Mouse (Mus musculus) myocyte (in vitro differentiated cells): ENCODE measurements around the gene Syn3. TPM values are rescaled to one million over a fixed set of nuclear protein-coding genes. Genes with fewer than 3 reads are reported as not detected.

ENCODE experiments used
- H3K27me3 ChIP-seq: one replicate; pipeline ENCODE4 v1.6.1; 2011; ENCODE audit not compliant: control insufficient read depth, insufficient read depth, insufficient read length
- H3K36me3 ChIP-seq: one replicate; pipeline ENCODE4 v1.6.1; 2011; ENCODE audit not compliant: control insufficient read depth, insufficient read depth
- H3K4me2 ChIP-seq: one replicate; pipeline ENCODE4 v1.6.1; 2011; ENCODE audit warnings: low read depth, control low read depth
- H3K4me3 ChIP-seq: one replicate; pipeline ENCODE4 v1.5.1; 2011; ENCODE audit warnings: mild to moderate bottlenecking, control low read depth, moderate library complexity
- H3K79me2 ChIP-seq: one replicate; pipeline ENCODE4 v1.6.1; 2011; ENCODE audit not compliant: control insufficient read depth, insufficient read depth
- H3ac ChIP-seq: one replicate; pipeline ENCODE4 v1.6.1; 2011; ENCODE audit not compliant: control insufficient read depth, insufficient read length
- CEBPB ChIP-seq: IDR thresholded peaks from 2 replicates; pipeline ENCODE4 v1.6.1; 2011; ENCODE audit warnings: mild to moderate bottlenecking, moderate library complexity; ENCODE audit not compliant: poor library complexity, insufficient read depth, severe bottlenecking
- E2F4 ChIP-seq: IDR thresholded peaks from one replicate; pipeline ENCODE4 v1.6.1; 2011; ENCODE audit warnings: mild to moderate bottlenecking, control low read depth, moderate library complexity; ENCODE audit not compliant: insufficient read depth
- MAX ChIP-seq: IDR thresholded peaks from one replicate; pipeline ENCODE4 v1.6.1; 2011; ENCODE audit warnings: low read depth, mild to moderate bottlenecking, control low read depth
- MYOD1 ChIP-seq, 3 experiments: IDR thresholded peaks; one replicate each; pipeline ENCODE4 v1.6.1; 2011; ENCODE audit warnings: control low read depth in 2 of 3, low read depth in 2 of 3, mild to moderate bottlenecking in 2 of 3, moderate library complexity in 1 of 3; ENCODE audit not compliant: insufficient read length in 2 of 3, control insufficient read depth in 1 of 3
- MYOG ChIP-seq, 3 experiments: IDR thresholded peaks; one replicate each; pipeline ENCODE4 v1.6.1; 2011; ENCODE audit warnings: control low read depth in 2 of 3, low read depth in 2 of 3, mild to moderate bottlenecking in 2 of 3; ENCODE audit not compliant: insufficient read length in 2 of 3, control insufficient read depth in 1 of 3, insufficient read depth in 1 of 3
- POLR2A ChIP-seq: IDR thresholded peaks from one replicate; pipeline ENCODE4 v1.6.1; 2011; ENCODE audit warnings: low read depth, mild to moderate bottlenecking, control low read depth, moderate library complexity; ENCODE audit not compliant: insufficient read length
- POLR2AphosphoS2 ChIP-seq: IDR thresholded peaks from one replicate; pipeline ENCODE4 v1.6.1; 2011; ENCODE audit warnings: low read depth, control low read depth; ENCODE audit not compliant: insufficient read length
- REST ChIP-seq: IDR thresholded peaks from one replicate; pipeline ENCODE4 v1.6.1; 2011; ENCODE audit warnings: mild to moderate bottlenecking, control low read depth, moderate library complexity; ENCODE audit not compliant: insufficient read depth, insufficient read length
- SRF ChIP-seq: IDR thresholded peaks from one replicate; pipeline ENCODE4 v1.6.1; 2011; ENCODE audit warnings: low read depth; ENCODE audit not compliant: control insufficient read depth, insufficient read length
- TCF12 ChIP-seq: IDR thresholded peaks from one replicate; pipeline ENCODE4 v1.6.1; 2011; ENCODE audit warnings: mild to moderate bottlenecking, control low read depth; ENCODE audit not compliant: poor library complexity, insufficient read depth, severe bottlenecking
- TCF3 ChIP-seq: IDR thresholded peaks from one replicate; pipeline ENCODE4 v1.6.1; 2011; ENCODE audit warnings: low read depth, control low read depth; ENCODE audit not compliant: insufficient read length
- USF1 ChIP-seq: IDR thresholded peaks from one replicate; pipeline ENCODE4 v1.6.1; 2011; ENCODE audit warnings: low read depth, mild to moderate bottlenecking, control low read depth, moderate library complexity
- polyA plus RNA-seq: library from polyadenylated mRNA; unstranded; fragments of >200 nt; fragmentation: generic; extraction: Trizol; gene quantifications from one replicate; pipeline ENCODE4 v1.2.1, GENCODE M21; 2012; ENCODE audit warnings: missing spikeins

Syn3 gene
- polyA plus RNA-seq, 1 experiment = 0.08 TPM

- Histone ChIP-seq H3K27me3 (peaks cover 23% of the 10 kb centered on the region), H3K36me3 (no peaks in the 10 kb centered on the region), H3ac (no peak overlapping the region), H3K4me2 (no peak overlapping the region), H3K4me3 (no peak overlapping the region), H3K79me2 (no peaks in the 10 kb centered on the region)
- TF ChIP-seq MAX (no peak), TCF3 (no peak), MYOG (IDR thresholded peaks at IDR 0.05; ENCODE audit: control insufficient read depth in 1 of 3, insufficient read depth in 1 of 3, insufficient read length in 2 of 3, low read depth in 2 of 3) (no peak), MYOD1 (IDR thresholded peaks at IDR 0.05; ENCODE audit: control insufficient read depth in 1 of 3, insufficient read length in 2 of 3, low read depth in 2 of 3) (no peak), E2F4 (no peak), POLR2AphosphoS2 (no peak), SRF (no peak), USF1 (no peak), TCF12 (no peak), CEBPB (no peak), POLR2A (no peak), REST (no peak)
These were observed 29.8 kb downstream of the Syn3 start for GRCm38 (mm10) chr10:86468612-86469546.

- Histone ChIP-seq H3K4me2 (no peak overlapping the region), H3K79me2 (no peaks in the 10 kb centered on the region), H3K27me3 (peaks cover 31% of the 10 kb centered on the region), H3K4me3 (no peak overlapping the region), H3ac (no peak overlapping the region), H3K36me3 (no peaks in the 10 kb centered on the region)
- TF ChIP-seq TCF12 = no peak
- TF ChIP-seq SRF = no peak
- TF ChIP-seq CEBPB = no peak
- no peak for TF ChIP-seq MYOG (IDR thresholded peaks at IDR 0.05; ENCODE audit: control insufficient read depth in 1 of 3, insufficient read depth in 1 of 3, insufficient read length in 2 of 3, low read depth in 2 of 3)
- TF ChIP-seq REST = no peak
- TF ChIP-seq TCF3 = no peak
- TF ChIP-seq E2F4 = no peak
- TF ChIP-seq MYOD1 (IDR thresholded peaks at IDR 0.05; ENCODE audit: control insufficient read depth in 1 of 3, insufficient read length in 2 of 3, low read depth in 2 of 3) = no peak
- TF ChIP-seq POLR2A = no peak
- no peak for TF ChIP-seq POLR2AphosphoS2
- no peak for TF ChIP-seq USF1
- TF ChIP-seq MAX = no peak
These were observed 35.0 kb downstream of the Syn3 start for GRCm38 (mm10) chr10:86463538-86464199.

- Histone ChIP-seq H3ac (no peak overlapping the region), H3K36me3 (no peaks in the 10 kb centered on the region), H3K4me2 (no peak overlapping the region), H3K27me3 (peaks cover 22% of the 10 kb centered on the region), H3K79me2 (no peaks in the 10 kb centered on the region), H3K4me3 (no peak overlapping the region)
- TF ChIP-seq TCF12 (no peak), USF1 (no peak), MYOD1 (IDR thresholded peaks at IDR 0.05; ENCODE audit: control insufficient read depth in 1 of 3, insufficient read length in 2 of 3, low read depth in 2 of 3) (no peak), MAX (no peak), POLR2A (no peak), SRF (no peak), MYOG (IDR thresholded peaks at IDR 0.05; ENCODE audit: control insufficient read depth in 1 of 3, insufficient read depth in 1 of 3, insufficient read length in 2 of 3, low read depth in 2 of 3) (no peak), E2F4 (no peak)
These were observed 39.1 kb downstream of the Syn3 start for GRCm38 (mm10) chr10:86459643-86460042.

- peaks cover 23% of the 10 kb centered on the region for H3K27me3 ChIP-seq
- TF ChIP-seq TCF3 = no peak
- no peak for TF ChIP-seq USF1
- TF ChIP-seq POLR2AphosphoS2 = no peak
- no peak for TF ChIP-seq MYOG (IDR thresholded peaks at IDR 0.05; ENCODE audit: control insufficient read depth in 1 of 3, insufficient read depth in 1 of 3, insufficient read length in 2 of 3, low read depth in 2 of 3)
- no peak overlapping the region for H3ac ChIP-seq
- H3K4me2 ChIP-seq = no peak overlapping the region
- no peaks in the 10 kb centered on the region for H3K79me2 ChIP-seq
- H3K36me3 ChIP-seq = no peaks in the 10 kb centered on the region
- no peak overlapping the region for H3K4me3 ChIP-seq
These were observed 41.0 kb downstream of the Syn3 start for GRCm38 (mm10) chr10:86457665-86458209.
